Mouse (Mus musculus) adrenal gland (tissue): Measurements from ENCODE around the gene Pdlim7.

Experiments
- intact Hi-C: fragments of 180-260 bp; cut with DNase I; formaldehyde crosslinking; loops from one replicate; pipeline ENCODE4 v1.15.1; 2025

The Pdlim7 gene

GRCm38 (mm10) chr13:55522730-55523129 is 9.3 kb upstream of the Pdlim7 start:
- intact Hi-C loops = no loop called here

- intact Hi-C loops = loop anchor here (5.0 kb wide), 1 partner anchor 112 kb away; no protein-coding TSS in a partner anchor
Measured at GRCm38 (mm10) chr13:55519606-55520005, 6.1 kb upstream of the Pdlim7 start.

GRCm38 (mm10) chr13:55516955-55517354 is 3.5 kb upstream of the Pdlim7 start:
- intact Hi-C loops = loop anchor here (2.0 to 5.0 kb wide), 2 partner anchors 44 to 110 kb away; no protein-coding TSS in a partner anchor

GRCm38 (mm10) chr13:55513828-55514227 is 352 bp upstream of the Pdlim7 start:
- intact Hi-C loops = loop anchor here (2.0 kb wide), 1 partner anchor 35 kb away; no protein-coding TSS in a partner anchor

GRCm38 (mm10) chr13:55512379-55513031 is 971 bp downstream of the Pdlim7 start:
- intact Hi-C loops = no loop called here

- intact Hi-C loops = no loop called here
Measured at GRCm38 (mm10) chr13:55511492-55511861, 2.0 kb downstream of the Pdlim7 start.

GRCm38 (mm10) chr13:55510668-55511491 is 2.6 kb downstream of the Pdlim7 start:
- intact Hi-C loops = no loop called here

GRCm38 (mm10) chr13:55510332-55510667 is 3.2 kb downstream of the Pdlim7 start:
- intact Hi-C loops = no loop called here

- intact Hi-C loops = no loop called here
Measured at GRCm38 (mm10) chr13:55508531-55508930, 4.9 kb downstream of the Pdlim7 start.

- intact Hi-C loops = no loop called here
Measured at GRCm38 (mm10) chr13:55507877-55508276, 5.6 kb downstream of the Pdlim7 start.

GRCm38 (mm10) chr13:55506697-55507096 is 6.8 kb downstream of the Pdlim7 start:
- intact Hi-C loops = no loop called here

GRCm38 (mm10) chr13:55505810-55506209 is 7.7 kb downstream of the Pdlim7 start:
- intact Hi-C loops = no loop called here

- intact Hi-C loops = no loop called here
Measured at GRCm38 (mm10) chr13:55504390-55504789, 9.1 kb downstream of the Pdlim7 start.

GRCm38 (mm10) chr13:55502405-55502804 is 11.1 kb downstream of the Pdlim7 start:
- intact Hi-C loops = no loop called here

GRCm38 (mm10) chr13:55500575-55500974 is 12.9 kb downstream of the Pdlim7 start:
- intact Hi-C loops = no loop called here

GRCm38 (mm10) chr13:55498906-55499305 is 14.6 kb downstream of the Pdlim7 start:
- intact Hi-C loops = no loop called here

- intact Hi-C loops = no loop called here
Measured at GRCm38 (mm10) chr13:55496661-55497060, 16.8 kb downstream of the Pdlim7 start.

GRCm38 (mm10) chr13:55495702-55496101 is 17.8 kb downstream of the Pdlim7 start:
- intact Hi-C loops = no loop called here

GRCm38 (mm10) chr13:55494883-55495621 is 18.4 kb downstream of the Pdlim7 start:
- intact Hi-C loops = no loop called here

GRCm38 (mm10) chr13:55494257-55494656 is 19.2 kb downstream of the Pdlim7 start:
- intact Hi-C loops = no loop called here

- intact Hi-C loops = no loop called here
Measured at GRCm38 (mm10) chr13:55487578-55488498, 25.6 kb downstream of the Pdlim7 start, which contains the start of gene Dbn1. Gene Dbn1, minus strand, starts transcription at chr13:55488111.
